Mouse (Mus musculus): ENCODE measurements around the gene Whrn. TPM values are rescaled to one million over a fixed set of nuclear protein-coding genes. Genes with fewer than 3 reads are reported as not detected.

Gene Whrn
- polyA plus RNA-seq, 1 experiment, result 22.5 TPM

DNA sequence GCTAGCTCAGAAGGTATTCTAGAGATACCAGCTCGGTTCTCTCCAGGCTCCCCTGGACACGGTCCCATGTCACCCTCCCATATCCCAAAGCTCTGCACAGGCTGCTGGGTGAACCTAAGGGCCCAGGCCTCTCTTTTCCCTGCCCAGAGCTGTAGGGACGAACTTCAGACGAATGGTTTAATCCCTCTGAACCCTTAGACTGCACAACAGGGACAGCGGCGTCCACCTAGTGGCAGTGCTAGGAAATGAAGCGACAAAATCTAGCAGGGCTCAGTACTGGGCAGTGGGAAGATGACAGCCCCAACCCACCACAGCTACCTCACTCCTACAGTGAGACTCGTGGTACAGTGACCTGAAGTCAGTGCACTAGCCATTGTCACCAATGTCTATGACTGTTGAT, 87.1 kb downstream of the Whrn start:
- H3K4me3 ChIP-seq (ENCODE audit: control insufficient read depth, low read depth, low read length), result no peak overlapping the region
- peaks cover 4% of the 10 kb centered on the region for H3K4me1 ChIP-seq (ENCODE audit: control insufficient read depth, insufficient read depth, low read length)
- no peaks in the 10 kb centered on the region for H3K36me3 ChIP-seq (ENCODE audit: control insufficient read depth, insufficient read depth, low read length)
- TF ChIP-seq POLR2A (IDR thresholded peaks at IDR 0.05; ENCODE audit: control insufficient read depth, low read depth, low read length) (no peak), CTCF (IDR thresholded peaks at IDR 0.05; ENCODE audit: control insufficient read depth, insufficient read depth, insufficient replicate concordance, low read depth, low read length) (peak; percentile 47; the same call in 1 of the 2 replicates)
- no peaks in the 10 kb centered on the region for H3K27me3 ChIP-seq (ENCODE audit: control insufficient read depth, insufficient read depth, low read length)
- H3K27ac ChIP-seq (ENCODE audit: control insufficient read depth, insufficient read depth, low read depth, low read length), result no peak overlapping the region

DNA sequence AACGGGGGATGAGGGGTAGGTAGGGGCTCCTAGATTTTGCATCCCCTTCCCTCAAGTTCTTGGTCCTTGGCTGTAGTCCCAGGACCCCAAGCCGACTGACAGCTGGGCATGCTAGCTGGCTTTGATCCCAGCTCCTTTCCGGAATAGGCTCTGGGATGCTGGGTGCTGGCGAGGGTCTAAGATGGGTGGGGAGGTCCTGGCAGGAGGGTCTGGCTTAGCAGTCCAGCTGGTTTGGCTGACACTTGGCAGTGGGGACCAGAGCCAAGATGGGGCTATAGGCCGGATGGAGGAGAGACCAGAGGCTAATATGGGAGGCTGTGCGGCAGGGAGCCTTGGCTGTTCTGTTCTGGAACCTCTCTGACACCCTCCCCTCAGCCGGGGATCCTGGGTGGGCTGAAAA, 87.5 kb downstream of the Whrn start:
- peaks cover 4% of the 10 kb centered on the region for H3K4me1 ChIP-seq (ENCODE audit: control insufficient read depth, insufficient read depth, low read length)
- H3K27me3 ChIP-seq (ENCODE audit: control insufficient read depth, insufficient read depth, low read length), result no peaks in the 10 kb centered on the region
- H3K4me3 ChIP-seq (ENCODE audit: control insufficient read depth, low read depth, low read length), result no peak overlapping the region
- no peak for TF ChIP-seq CTCF (IDR thresholded peaks at IDR 0.05; ENCODE audit: control insufficient read depth, insufficient read depth, insufficient replicate concordance, low read depth, low read length)
- no peak for TF ChIP-seq POLR2A (IDR thresholded peaks at IDR 0.05; ENCODE audit: control insufficient read depth, low read depth, low read length)
- H3K36me3 ChIP-seq (ENCODE audit: control insufficient read depth, insufficient read depth, low read length), result no peaks in the 10 kb centered on the region
- H3K27ac ChIP-seq (ENCODE audit: control insufficient read depth, insufficient read depth, low read depth, low read length), result no peak overlapping the region

DNA sequence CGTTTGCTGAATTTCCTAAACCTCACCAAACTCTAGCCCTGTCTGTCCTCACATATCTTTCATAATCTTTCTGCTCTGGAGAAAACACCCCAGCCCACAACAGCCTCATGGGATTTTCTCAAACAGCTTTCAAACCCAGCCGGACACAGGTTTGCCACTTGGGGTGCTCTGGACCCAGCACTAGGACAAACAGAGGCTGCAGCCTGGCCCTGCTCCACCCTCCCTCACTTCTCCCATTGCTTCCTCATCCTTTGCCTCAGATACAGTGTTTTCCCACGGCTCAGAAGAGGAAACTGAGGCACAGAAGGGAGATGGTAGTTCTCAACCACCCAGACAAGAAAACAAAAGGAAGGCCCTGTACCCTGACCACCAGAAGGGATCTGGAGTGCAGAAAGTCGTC, 90.1 kb downstream of the Whrn start:
- no peaks in the 10 kb centered on the region for H3K27me3 ChIP-seq (ENCODE audit: control insufficient read depth, insufficient read depth, low read length)
- H3K27ac ChIP-seq (ENCODE audit: control insufficient read depth, insufficient read depth, low read depth, low read length), result no peak overlapping the region
- H3K4me3 ChIP-seq (ENCODE audit: control insufficient read depth, low read depth, low read length), result no peak overlapping the region
- H3K4me1 ChIP-seq (ENCODE audit: control insufficient read depth, insufficient read depth, low read length), result peaks cover 4% of the 10 kb centered on the region
- no peaks in the 10 kb centered on the region for H3K36me3 ChIP-seq (ENCODE audit: control insufficient read depth, insufficient read depth, low read length)
- no peak for TF ChIP-seq POLR2A (IDR thresholded peaks at IDR 0.05; ENCODE audit: control insufficient read depth, low read depth, low read length)
- no peak for TF ChIP-seq CTCF (IDR thresholded peaks at IDR 0.05; ENCODE audit: control insufficient read depth, insufficient read depth, insufficient replicate concordance, low read depth, low read length)

DNA sequence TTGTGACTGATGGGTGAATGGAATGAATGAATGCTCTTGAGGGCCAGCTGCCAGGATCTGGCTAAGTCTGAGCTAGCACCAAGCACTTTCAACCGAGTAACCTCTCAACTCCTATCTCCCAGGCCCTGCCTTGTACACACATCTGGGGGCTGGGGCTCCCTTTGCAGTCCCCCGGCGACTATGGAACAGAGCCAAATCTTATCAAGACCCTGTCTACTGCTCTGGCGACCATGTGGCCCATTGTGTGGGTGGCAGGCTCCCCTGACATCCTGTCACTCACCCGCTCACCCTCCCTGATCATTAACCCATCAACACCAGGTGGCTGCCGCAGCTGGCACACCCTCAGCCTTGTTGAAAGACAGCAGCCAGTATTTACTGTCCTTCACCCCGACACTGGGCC, 90.7 kb downstream of the Whrn start:
- no peaks in the 10 kb centered on the region for H3K27me3 ChIP-seq (ENCODE audit: control insufficient read depth, insufficient read depth, low read length)
- no peak overlapping the region for H3K4me3 ChIP-seq (ENCODE audit: control insufficient read depth, low read depth, low read length)
- TF ChIP-seq POLR2A (IDR thresholded peaks at IDR 0.05; ENCODE audit: control insufficient read depth, low read depth, low read length) (no peak), CTCF (IDR thresholded peaks at IDR 0.05; ENCODE audit: control insufficient read depth, insufficient read depth, insufficient replicate concordance, low read depth, low read length) (no peak)
- no peak overlapping the region for H3K27ac ChIP-seq (ENCODE audit: control insufficient read depth, insufficient read depth, low read depth, low read length)
- peaks cover under 1% of the 10 kb centered on the region for H3K4me1 ChIP-seq (ENCODE audit: control insufficient read depth, insufficient read depth, low read length)
- no peaks in the 10 kb centered on the region for H3K36me3 ChIP-seq (ENCODE audit: control insufficient read depth, insufficient read depth, low read length)

DNA sequence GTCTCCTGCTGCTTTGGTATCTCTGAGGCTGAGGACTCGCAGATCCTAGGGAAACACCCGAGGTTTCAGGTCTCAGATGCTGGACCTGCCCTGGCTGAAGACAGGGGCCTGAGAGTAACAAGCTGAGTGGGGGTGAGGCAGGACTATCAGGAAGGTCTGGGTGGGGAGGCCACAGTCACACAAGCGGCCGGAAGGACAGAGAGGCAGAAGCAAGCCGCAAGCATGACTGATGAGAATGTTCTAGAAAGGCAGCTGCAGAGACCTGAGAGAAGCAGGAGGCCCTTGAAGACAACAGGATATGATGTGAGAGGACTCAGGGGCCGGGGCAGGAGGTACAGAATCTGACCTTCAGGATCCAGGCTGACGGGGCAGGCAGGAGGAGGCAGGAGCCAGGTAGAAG, 91.6 kb downstream of the Whrn start:
- H3K4me1 ChIP-seq (ENCODE audit: control insufficient read depth, insufficient read depth, low read length), result no peaks in the 10 kb centered on the region
- no peak for TF ChIP-seq POLR2A (IDR thresholded peaks at IDR 0.05; ENCODE audit: control insufficient read depth, low read depth, low read length)
- TF ChIP-seq CTCF (IDR thresholded peaks at IDR 0.05; ENCODE audit: control insufficient read depth, insufficient read depth, insufficient replicate concordance, low read depth, low read length), result no peak
- no peaks in the 10 kb centered on the region for H3K36me3 ChIP-seq (ENCODE audit: control insufficient read depth, insufficient read depth, low read length)
- no peak overlapping the region for H3K4me3 ChIP-seq (ENCODE audit: control insufficient read depth, low read depth, low read length)
- no peak overlapping the region for H3K27ac ChIP-seq (ENCODE audit: control insufficient read depth, insufficient read depth, low read depth, low read length)
- no peaks in the 10 kb centered on the region for H3K27me3 ChIP-seq (ENCODE audit: control insufficient read depth, insufficient read depth, low read length)

DNA sequence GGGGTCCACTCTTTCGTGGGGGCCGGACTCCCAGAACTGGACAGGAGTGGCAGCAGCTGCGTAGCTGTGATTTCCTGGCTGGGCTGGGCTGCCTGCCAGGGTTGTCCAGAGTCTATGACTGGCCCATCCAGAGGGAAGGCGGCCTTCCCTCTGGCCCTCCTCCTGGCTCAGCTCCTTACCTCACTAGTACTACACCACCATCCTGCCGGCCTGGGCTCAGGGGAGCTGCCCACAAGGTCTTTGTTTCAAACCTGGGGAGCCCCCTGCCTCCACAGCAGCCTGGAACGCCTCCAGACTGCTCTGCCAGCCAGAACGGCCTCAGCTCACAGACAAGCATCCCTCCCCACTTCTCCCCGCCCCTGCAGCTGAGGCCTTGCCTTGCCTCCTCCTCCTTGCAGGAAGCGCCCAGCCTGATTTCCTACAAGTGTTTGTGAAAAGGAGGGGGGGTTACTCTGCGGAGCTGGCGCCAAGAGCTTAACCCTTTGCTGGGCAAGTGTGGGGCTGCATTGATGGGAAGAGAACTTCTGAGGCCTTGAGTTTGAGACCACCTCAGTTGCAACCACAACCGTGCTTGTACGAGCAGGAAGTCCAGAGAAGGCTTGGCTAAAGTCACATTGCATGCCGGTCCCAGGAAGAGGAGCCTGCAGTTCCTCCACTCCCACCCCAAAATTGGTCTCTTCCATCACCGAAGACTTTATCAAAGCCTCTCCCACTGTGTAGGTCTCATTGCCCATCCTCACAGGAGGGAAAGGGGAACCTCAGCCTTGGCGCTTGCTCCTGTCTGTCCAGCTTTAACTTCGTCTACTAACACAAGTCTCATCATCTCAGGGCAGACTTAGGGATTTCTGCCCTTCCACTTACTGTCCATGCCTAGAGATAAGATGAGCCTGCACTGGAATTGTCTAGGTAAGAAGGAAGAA, 92.5 kb downstream of the Whrn start, which contains the start of gene Akna:
Gene Akna (minus strand): TSS at position 315 of the 920 bp plus-strand sequence.
- H3K27me3 ChIP-seq (ENCODE audit: control insufficient read depth, insufficient read depth, low read length), result no peaks in the 10 kb centered on the region
- no peaks in the 10 kb centered on the region for H3K36me3 ChIP-seq (ENCODE audit: control insufficient read depth, insufficient read depth, low read length)
- H3K4me3 ChIP-seq (ENCODE audit: control insufficient read depth, low read depth, low read length), result peak within 1 kb of the TSS; percentile 42
- H3K27ac ChIP-seq (ENCODE audit: control insufficient read depth, insufficient read depth, low read depth, low read length), result peak within 1 kb of the TSS; percentile 61
- H3K4me1 ChIP-seq (ENCODE audit: control insufficient read depth, insufficient read depth, low read length), result no peaks in the 10 kb centered on the region
- TF ChIP-seq POLR2A (IDR thresholded peaks at IDR 0.05; ENCODE audit: control insufficient read depth, low read depth, low read length), result no peak
- no peak for TF ChIP-seq CTCF (IDR thresholded peaks at IDR 0.05; ENCODE audit: control insufficient read depth, insufficient read depth, insufficient replicate concordance, low read depth, low read length)

DNA sequence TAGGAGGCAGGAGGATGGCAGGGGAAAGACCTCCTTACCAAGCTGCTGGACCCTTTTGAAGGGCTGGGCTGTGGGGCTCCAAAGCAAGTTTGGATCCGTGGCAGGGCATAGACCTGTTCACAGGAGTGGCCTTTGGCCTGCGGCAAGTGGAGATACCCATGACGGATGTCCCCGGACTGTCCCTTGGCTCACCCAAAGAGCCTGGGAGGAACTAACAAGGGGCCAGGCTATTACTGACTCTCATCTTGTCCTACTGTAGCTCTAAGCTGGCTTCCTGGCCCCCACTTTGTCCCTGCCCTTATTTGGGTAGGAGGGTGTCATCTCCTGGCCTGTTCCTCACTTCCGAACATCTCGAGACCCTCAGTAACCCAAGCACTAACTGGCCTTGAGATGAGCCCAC, 93.2 kb downstream of the Whrn start:
- no peaks in the 10 kb centered on the region for H3K27me3 ChIP-seq (ENCODE audit: control insufficient read depth, insufficient read depth, low read length)
- H3K4me1 ChIP-seq (ENCODE audit: control insufficient read depth, insufficient read depth, low read length), result no peaks in the 10 kb centered on the region; the same call in 1 of the 2 replicates
- TF ChIP-seq POLR2A (IDR thresholded peaks at IDR 0.05; ENCODE audit: control insufficient read depth, low read depth, low read length) (no peak), CTCF (IDR thresholded peaks at IDR 0.05; ENCODE audit: control insufficient read depth, insufficient read depth, insufficient replicate concordance, low read depth, low read length) (no peak)
- peak overlapping the region; percentile 61 for H3K27ac ChIP-seq (ENCODE audit: control insufficient read depth, insufficient read depth, low read depth, low read length)
- H3K36me3 ChIP-seq (ENCODE audit: control insufficient read depth, insufficient read depth, low read length), result no peaks in the 10 kb centered on the region
- H3K4me3 ChIP-seq (ENCODE audit: control insufficient read depth, low read depth, low read length), result peak overlapping the region; percentile 42
